Mouse (Mus musculus) MEL (cell line): ENCODE results near the gene Alkbh7. TPM values are rescaled to one million over a fixed set of nuclear protein-coding genes. Genes with fewer than 3 reads are reported as not detected.

Source experiments
- DNase-seq: peaks from one replicate; pipeline ENCODE4 v3.0.0; 2011; ENCODE audit warnings: low read depth, low spot score
- H3K27ac ChIP-seq: 2 replicates; pipeline ENCODE4 v1.5.1; 2012; ENCODE audit warnings: low read depth, mild to moderate bottlenecking, control low read depth, low read length, moderate library complexity; ENCODE audit not compliant: control insufficient read depth
- H3K27me3 ChIP-seq, 2 experiments: fragments of 150-350 bp in 1 of 2; sonication (generic) in 1 of 2; 2 replicates each; pipeline ENCODE4 v1.6.1; 2012; ENCODE audit warnings: low read length in 2 of 2, mild to moderate bottlenecking in 2 of 2, improper control_type of control experiment in 1 of 2, moderate library complexity in 1 of 2; ENCODE audit not compliant: insufficient read depth in 2 of 2, control insufficient read depth in 1 of 2
- H3K36me3 ChIP-seq, 2 experiments: 2 replicates each; pipeline ENCODE4 v1.6.1; 2012 to 2014; ENCODE audit warnings: low read length in 2 of 2, improper control_type of control experiment in 1 of 2, inconsistent platforms in 1 of 2, mild to moderate bottlenecking in 1 of 2; ENCODE audit not compliant: insufficient read depth in 2 of 2, control insufficient read depth in 1 of 2
- H3K4me1 ChIP-seq, 2 experiments: fragments of 150-350 bp in 1 of 2; sonication (generic) in 1 of 2; 2 replicates each; pipeline ENCODE4 v1.6.1; 2012; ENCODE audit warnings: low read length in 2 of 2, improper control_type of control experiment in 1 of 2, mild to moderate bottlenecking in 1 of 2; ENCODE audit not compliant: insufficient read depth in 2 of 2, control insufficient read depth in 1 of 2
- H3K4me3 ChIP-seq, 2 experiments: fragments of 150-350 bp in 1 of 2; sonication (generic) in 1 of 2; 2 replicates each; pipeline ENCODE4 v1.5.1; 2012; ENCODE audit warnings: low read depth in 2 of 2, low read length in 2 of 2, mild to moderate bottlenecking in 2 of 2, moderate library complexity in 2 of 2, control low read depth in 1 of 2, improper control_type of control experiment in 1 of 2; ENCODE audit not compliant: control insufficient read depth in 1 of 2, insufficient read depth in 1 of 2
- H3K79me2 ChIP-seq: 2 replicates; pipeline ENCODE4 v1.6.1; 2012; ENCODE audit warnings: mild to moderate bottlenecking, low read length, moderate library complexity; ENCODE audit not compliant: control insufficient read depth, poor library complexity, insufficient read depth
- H3K9ac ChIP-seq: 2 replicates; pipeline ENCODE4 v1.6.1; 2012; ENCODE audit warnings: low read depth, mild to moderate bottlenecking, control low read depth, low read length, moderate library complexity; ENCODE audit not compliant: control insufficient read depth, poor library complexity, severe bottlenecking
- H3K9me3 ChIP-seq: fragments of 150-350 bp; sonication (generic); replicated peaks from 2 replicates; pipeline ENCODE4 v1.6.1; 2012; ENCODE audit warnings: mild to moderate bottlenecking, low read length, improper control_type of control experiment, moderate library complexity; ENCODE audit not compliant: insufficient read depth
- CHD1 ChIP-seq: IDR thresholded peaks from 2 replicates; pipeline ENCODE4 v1.6.1; 2012; ENCODE audit warnings: low read depth, mild to moderate bottlenecking, inconsistent platforms, low read length, improper control_type of control experiment
- CTCF ChIP-seq, 3 experiments: IDR thresholded peaks in 2 of 3; conservative IDR thresholded peaks in 1 of 3; 2 replicates each; pipeline ENCODE4 v1.5.1; 2011 to 2012; ENCODE audit warnings: low read length in 3 of 3, low read depth in 2 of 3, mild to moderate bottlenecking in 2 of 3, improper control_type of control experiment in 1 of 3, inconsistent platforms in 1 of 3, mixed read lengths in 1 of 3, moderate library complexity in 1 of 3; ENCODE audit not compliant: control insufficient read depth in 1 of 3, insufficient read depth in 1 of 3, poor library complexity in 1 of 3, severe bottlenecking in 1 of 3
- E2F4 ChIP-seq: IDR thresholded peaks from 2 replicates; pipeline ENCODE4 v1.6.1; 2011; ENCODE audit warnings: low read depth, low read length, improper control_type of control experiment, borderline replicate concordance
- HCFC1 ChIP-seq: IDR thresholded peaks from 2 replicates; pipeline ENCODE4 v1.6.1; 2012; ENCODE audit warnings: low read depth, mild to moderate bottlenecking, inconsistent platforms, low read length, improper control_type of control experiment, moderate library complexity
- KAT2A ChIP-seq: conservative IDR thresholded peaks from 2 replicates; pipeline ENCODE4 v1.6.1; 2012; ENCODE audit warnings: low read depth, low read length, improper control_type of control experiment, inconsistent platforms
- MXI1 ChIP-seq: IDR thresholded peaks from 2 replicates; pipeline ENCODE4 v1.6.1; 2011; ENCODE audit warnings: mild to moderate bottlenecking, low read depth, low read length, improper control_type of control experiment
- MYC ChIP-seq: IDR thresholded peaks from 2 replicates; pipeline ENCODE4 v1.6.1; 2011; ENCODE audit warnings: low read depth, mild to moderate bottlenecking, low read length, improper control_type of control experiment, moderate library complexity
- NRF1 ChIP-seq: IDR thresholded peaks from 2 replicates; pipeline ENCODE4 v1.6.1; 2014; ENCODE audit warnings: low read depth, mild to moderate bottlenecking, inconsistent platforms, low read length, improper control_type of control experiment, moderate library complexity; ENCODE audit not compliant: poor library complexity, insufficient read depth, severe bottlenecking
- POLR2AphosphoS2 ChIP-seq: IDR thresholded peaks from 2 replicates; pipeline ENCODE4 v1.6.1; 2011; ENCODE audit warnings: low read length, improper control_type of control experiment
- POLR2AphosphoS5 ChIP-seq: IDR thresholded peaks from 2 replicates; pipeline ENCODE4 v1.6.1; 2012; ENCODE audit warnings: low read depth, borderline replicate concordance, mild to moderate bottlenecking, inconsistent platforms, low read length, moderate library complexity, mixed read lengths
- RCOR1 ChIP-seq: IDR thresholded peaks from 2 replicates; pipeline ENCODE4 v1.6.1; 2012; ENCODE audit warnings: low read depth, mild to moderate bottlenecking, inconsistent platforms, low read length, improper control_type of control experiment
- SIN3A ChIP-seq: IDR thresholded peaks from 2 replicates; pipeline ENCODE4 v1.6.1; 2012; ENCODE audit warnings: low read length, improper control_type of control experiment, inconsistent platforms
- SMC3 ChIP-seq: IDR thresholded peaks from 2 replicates; pipeline ENCODE4 v1.6.1; 2011; ENCODE audit warnings: low read depth, low read length, improper control_type of control experiment
- TAL1 ChIP-seq: IDR thresholded peaks from 2 replicates; pipeline ENCODE4 v1.6.1; 2012; ENCODE audit warnings: mild to moderate bottlenecking, inconsistent platforms, low read length, moderate library complexity, mixed read lengths
- TBP ChIP-seq: IDR thresholded peaks from 2 replicates; pipeline ENCODE4 v1.8.0; 2011; ENCODE audit warnings: low read depth, low read length, improper control_type of control experiment
- TCF12 ChIP-seq: IDR thresholded peaks from 2 replicates; pipeline ENCODE4 v1.6.1; 2014; ENCODE audit warnings: low read depth, mild to moderate bottlenecking, inconsistent platforms, low read length, improper control_type of control experiment, moderate library complexity
- USF2 ChIP-seq, 2 experiments: IDR thresholded peaks; 2 replicates each; pipeline ENCODE4 v1.6.1; 2011 to 2012; ENCODE audit warnings: improper control_type of control experiment in 2 of 2, low read length in 2 of 2, borderline replicate concordance in 1 of 2, inconsistent platforms in 1 of 2, low read depth in 1 of 2, mild to moderate bottlenecking in 1 of 2; ENCODE audit not compliant: insufficient read depth in 1 of 2
- ZC3H11A ChIP-seq: IDR thresholded peaks from 2 replicates; pipeline ENCODE4 v1.6.1; 2012; ENCODE audit warnings: low read depth, mild to moderate bottlenecking, inconsistent platforms, low read length, improper control_type of control experiment
- ZMIZ1 ChIP-seq: IDR thresholded peaks from 2 replicates; pipeline ENCODE4 v1.6.1; 2012; ENCODE audit warnings: low read depth, mild to moderate bottlenecking, inconsistent platforms, low read length, improper control_type of control experiment, moderate library complexity
- polyA plus RNA-seq, 2 experiments: library from polyadenylated mRNA; stranded (reverse) in 1 of 2; unstranded in 1 of 2; fragments of >175 nt in 1 of 2; fragments of >200 nt in 1 of 2; gene quantifications; 2 replicates each; pipeline versions ENCODE4 v1.2.1 to v1.2.4; 2012; ENCODE audit warnings: low replicate concordance in 2 of 2, low read depth in 1 of 2; ENCODE audit not compliant: insufficient read length in 2 of 2, insufficient read depth in 1 of 2, missing spikeins in 1 of 2
- total RNA-seq: library from RNA; depleted of rRNA; stranded (reverse); fragments of 300-350 nt; gene quantifications from 2 replicates; pipeline ENCODE4 v1.2.3, GENCODE M21; 2012

The Alkbh7 gene
- total and polyA plus RNA-seq, 3 experiments, result 18.9 to 26.4 TPM; not detected in 1

DNA sequence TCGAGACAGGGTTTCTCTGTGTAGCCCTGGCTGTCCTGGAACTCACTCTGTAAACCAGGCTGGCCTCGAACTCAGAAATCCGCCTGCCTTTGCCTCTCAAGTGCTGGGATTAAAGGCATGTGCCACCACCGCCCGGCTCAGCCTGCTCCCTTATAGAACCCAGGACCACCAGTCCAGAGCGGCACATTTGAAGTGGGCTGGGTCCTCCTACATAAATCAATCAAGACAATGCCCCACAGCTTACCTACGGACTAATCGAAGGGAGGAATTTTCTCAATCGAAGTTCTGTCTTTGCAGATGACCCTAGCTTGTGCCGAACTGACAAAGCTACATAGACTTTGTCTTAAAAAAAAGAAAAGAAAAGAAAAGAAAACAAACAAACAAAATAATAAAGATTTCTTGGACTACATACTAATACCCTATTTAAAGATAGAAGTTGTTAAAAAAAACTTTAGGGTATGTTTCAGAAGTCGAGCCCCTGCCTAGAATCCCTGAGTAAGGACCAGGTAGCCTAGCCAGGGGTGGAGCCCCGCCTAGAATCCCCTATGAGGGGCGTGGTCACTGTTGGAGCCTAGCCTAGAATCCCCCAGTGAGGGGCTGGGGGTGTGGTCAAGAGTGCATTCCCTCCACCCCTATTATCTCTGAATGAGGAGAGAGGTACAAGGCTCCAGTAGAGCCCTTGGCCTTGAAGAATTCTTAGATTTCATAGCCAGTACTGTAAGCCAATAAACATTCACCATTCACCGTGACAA is 23.0 kb upstream of the Alkbh7 start:
- Histone ChIP-seq H3K9me3 (no peaks in the 10 kb centered on the region), H3K27ac (no peak overlapping the region), H3K4me3 (no peak overlapping the region), H3K9ac (no peak overlapping the region), H3K36me3 (no peaks in the 10 kb centered on the region), H3K27me3 (peaks cover 10 to 17% of the 10 kb centered on the region in 2 experiments), H3K4me1 (no peaks in the 10 kb centered on the region), H3K79me2 (no peaks in the 10 kb centered on the region)
- peak; percentile 34 for DNase-seq
- TF ChIP-seq ZMIZ1, result no peak
- no peak for TF ChIP-seq RCOR1
- TF ChIP-seq NRF1, result no peak
- no peak for TF ChIP-seq ZC3H11A
- no peak for TF ChIP-seq CTCF (IDR thresholded peaks at IDR 0.05 in 2 of 3, conservative IDR thresholded peaks at IDR 0.05 in 1 of 3; ENCODE audit: control insufficient read depth in 1 of 3, insufficient read depth in 1 of 3, low read depth in 2 of 3, low read length in 3 of 3, poor library complexity in 1 of 3, severe bottlenecking in 1 of 3)
- no peak for TF ChIP-seq TBP
- no peak for TF ChIP-seq TCF12
- no peak for TF ChIP-seq HCFC1
- no peak for TF ChIP-seq CHD1
- no peak for TF ChIP-seq SMC3
- no peak for TF ChIP-seq USF2 (IDR thresholded peaks at IDR 0.05; ENCODE audit: borderline replicate concordance in 1 of 2, insufficient read depth in 1 of 2, low read depth in 1 of 2, low read length in 2 of 2)

DNA sequence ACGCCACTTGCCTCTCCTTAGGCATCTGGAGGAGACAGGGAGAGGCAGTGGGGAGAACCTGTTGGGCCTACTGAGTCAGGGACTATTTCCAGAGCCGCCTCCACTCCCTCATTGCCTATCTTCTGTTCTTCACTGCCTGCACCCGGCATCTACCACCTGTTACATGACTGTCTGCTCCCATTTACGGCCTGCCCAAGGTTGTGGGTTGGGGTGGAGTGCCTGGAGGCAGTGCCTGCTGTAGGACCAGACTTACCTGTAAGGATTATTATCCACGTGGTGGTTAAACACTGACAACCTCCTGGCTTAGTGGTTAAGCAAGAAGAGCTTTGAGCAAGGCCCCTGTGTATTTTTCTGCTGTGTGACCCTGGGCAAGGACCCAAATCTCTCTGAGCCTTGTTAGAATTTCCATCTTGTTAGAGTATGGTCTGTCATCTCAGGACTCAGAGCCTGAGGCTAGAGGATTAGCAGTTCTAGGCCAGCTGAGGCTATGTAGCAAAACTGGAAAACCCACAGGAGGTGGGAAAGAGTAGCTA is 22.4 kb upstream of the Alkbh7 start:
- no peak overlapping the region for H3K9ac ChIP-seq
- TF ChIP-seq POLR2AphosphoS2 (no peak), CTCF (IDR thresholded peaks at IDR 0.05 in 2 of 3, conservative IDR thresholded peaks at IDR 0.05 in 1 of 3; ENCODE audit: control insufficient read depth in 1 of 3, insufficient read depth in 1 of 3, low read depth in 2 of 3, low read length in 3 of 3, poor library complexity in 1 of 3, severe bottlenecking in 1 of 3) (no peak), ZMIZ1 (no peak), POLR2AphosphoS5 (no peak), KAT2A (no peak), USF2 (IDR thresholded peaks at IDR 0.05; ENCODE audit: borderline replicate concordance in 1 of 2, insufficient read depth in 1 of 2, low read depth in 1 of 2, low read length in 2 of 2) (no peak), TBP (no peak), E2F4 (no peak), SIN3A (no peak), MXI1 (no peak), MYC (no peak), TAL1 (no peak), HCFC1 (no peak)
- TF ChIP-seq, all 39 proteins: peak for 0
- Histone ChIP-seq H3K27me3 (peaks cover 5 to 12% of the 10 kb centered on the region in 2 experiments), H3K36me3 (no peaks in the 10 kb centered on the region), H3K79me2 (no peaks in the 10 kb centered on the region), H3K4me3 (no peak overlapping the region), H3K27ac (no peak overlapping the region), H3K9me3 (no peaks in the 10 kb centered on the region), H3K4me1 (no peaks in the 10 kb centered on the region)
- no peak for DNase-seq
